Mouse (Mus musculus) thymus, adult 2 months (tissue): ENCODE data around the gene Nxpe3.

Experiments used
- CTCF ChIP-seq: fragments of 200-500 bp; IDR thresholded peaks from 2 replicates; pipeline ENCODE4 v1.5.1; 2012; ENCODE audit warnings: mild to moderate bottlenecking, control low read depth, low read length, moderate library complexity, borderline replicate concordance; ENCODE audit not compliant: control insufficient read depth, poor library complexity, insufficient read depth; ENCODE audit errors: extremely low read depth
- POLR2A ChIP-seq: fragments of 200-500 bp; IDR thresholded peaks from 2 replicates; pipeline ENCODE4 v1.6.1; 2012; ENCODE audit warnings: mild to moderate bottlenecking, low read length, control low read depth, moderate library complexity; ENCODE audit not compliant: control insufficient read depth, poor library complexity, insufficient read depth; ENCODE audit errors: extremely low read depth

GRCm38 (mm10) chr16:55891346-55891745 lies 3.7 kb downstream of the Nxpe3 start:
- TF ChIP-seq CTCF, result no peak
- no peak for TF ChIP-seq POLR2A
